Mouse (Mus musculus) cerebellum, adult 18-20 months (tissue): ENCODE data around the gene Olfr905.

Source experiments
- DNase-seq, 2 experiments: peaks; one replicate each; pipeline ENCODE4 v3.0.0; 2021

Olfr905 gene

DNA sequence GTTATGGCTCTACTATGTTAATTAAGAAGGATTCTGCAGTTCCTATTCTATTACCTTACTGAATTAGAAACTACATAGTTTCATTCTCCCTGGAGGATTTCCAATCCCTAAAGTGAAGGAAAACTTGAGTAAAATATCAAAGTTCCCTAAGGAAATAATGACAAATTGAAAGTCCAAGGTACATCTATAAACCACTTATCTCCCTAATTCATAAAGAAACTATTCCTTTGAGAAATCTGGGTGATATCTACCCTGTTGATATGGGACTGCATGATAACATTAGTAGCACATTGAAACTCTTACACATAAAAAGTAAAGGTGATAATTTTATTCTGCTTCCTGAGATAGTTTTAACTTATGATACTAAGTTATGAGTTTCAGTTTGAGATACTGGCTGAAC, at the start of gene Olfr905:
Gene Olfr905 (plus strand): TSS at position 301 of the 400 bp plus-strand sequence.
- DNase-seq: no peak

DNA sequence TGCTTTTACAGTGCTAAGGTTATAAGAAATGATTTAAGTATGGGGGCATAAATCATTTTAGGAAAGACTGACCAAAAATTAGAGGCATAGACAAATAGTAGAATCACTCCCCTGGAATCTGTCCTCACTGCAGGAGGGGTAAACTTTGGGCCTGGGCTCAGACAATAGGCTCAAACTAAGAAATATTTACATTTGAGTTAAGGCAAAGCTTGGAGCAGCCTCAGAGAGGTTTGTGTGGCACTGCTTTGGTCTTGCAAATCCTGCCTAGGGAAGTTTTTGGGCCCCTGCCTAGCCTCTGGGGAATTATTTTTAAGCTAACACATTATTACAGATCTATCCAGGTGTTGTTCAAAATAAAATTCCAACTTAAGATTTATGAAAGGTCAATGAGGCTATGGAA, 47.1 kb upstream of the Olfr905 start:
- DNase-seq: no peak

DNA sequence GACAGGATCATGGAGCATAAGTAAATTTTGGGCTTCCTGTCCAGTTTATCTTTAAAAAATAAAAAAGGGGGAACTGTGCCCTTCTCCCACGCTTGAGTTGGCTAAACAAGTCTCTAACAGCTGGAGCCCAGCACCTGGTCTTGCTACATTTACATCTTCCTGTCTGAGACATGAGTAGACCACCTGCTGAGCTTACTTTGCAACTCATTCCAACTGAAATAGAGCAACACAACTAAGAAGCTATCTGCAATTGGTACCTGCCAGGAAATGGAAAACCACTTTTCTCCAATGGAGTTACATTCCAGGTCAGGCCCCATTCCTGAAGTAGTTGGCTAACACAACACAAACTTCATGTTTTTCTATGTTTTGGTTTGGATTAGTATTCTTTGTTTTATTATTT, 43.9 kb upstream of the Olfr905 start:
- DNase-seq: no peak

DNA sequence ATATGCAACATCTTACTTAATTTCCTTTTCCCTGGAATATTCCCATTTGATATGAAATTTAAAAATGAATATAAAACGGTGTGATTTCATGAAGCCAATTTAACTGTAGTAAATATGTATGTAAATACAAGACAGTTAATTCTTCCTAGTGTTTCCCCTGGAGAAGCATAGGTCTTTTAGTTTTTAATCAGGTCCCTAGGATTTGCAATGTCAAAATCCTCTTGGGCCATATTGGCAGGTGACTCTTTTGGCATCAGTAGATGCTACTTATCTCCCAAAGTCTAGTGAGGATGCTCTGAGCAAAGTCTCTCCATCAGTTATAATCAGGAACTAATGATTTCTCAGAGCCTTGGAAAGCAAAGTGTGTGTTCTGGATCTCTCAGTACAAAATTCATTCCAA, 41.8 kb upstream of the Olfr905 start, which contains the start of gene Olfr901:
Gene Olfr901 (plus strand): TSS at position 301 of the 400 bp plus-strand sequence.
- DNase-seq: no peak

DNA sequence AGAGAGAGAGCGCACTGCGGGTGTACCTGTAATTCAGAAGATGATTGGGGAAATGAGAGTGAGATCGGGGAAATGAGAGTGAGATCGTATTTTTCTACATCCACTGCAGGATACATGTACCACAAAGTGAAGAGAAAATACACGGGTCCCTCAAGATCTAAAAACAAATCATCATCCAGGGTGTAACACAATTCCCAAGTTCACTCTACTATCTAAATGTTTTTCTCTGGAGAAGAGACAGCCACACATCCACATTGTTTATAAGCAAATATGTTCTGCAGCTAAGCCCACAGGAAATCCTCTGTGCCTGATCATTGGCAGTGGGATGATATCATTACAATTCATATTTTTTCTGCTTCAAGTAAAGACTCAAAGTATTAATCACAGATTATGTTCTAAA, 23.6 kb upstream of the Olfr905 start, which contains the start of gene Olfr902:
Gene Olfr902 (plus strand): TSS at position 301 of the 400 bp plus-strand sequence.
- no peak for DNase-seq

DNA sequence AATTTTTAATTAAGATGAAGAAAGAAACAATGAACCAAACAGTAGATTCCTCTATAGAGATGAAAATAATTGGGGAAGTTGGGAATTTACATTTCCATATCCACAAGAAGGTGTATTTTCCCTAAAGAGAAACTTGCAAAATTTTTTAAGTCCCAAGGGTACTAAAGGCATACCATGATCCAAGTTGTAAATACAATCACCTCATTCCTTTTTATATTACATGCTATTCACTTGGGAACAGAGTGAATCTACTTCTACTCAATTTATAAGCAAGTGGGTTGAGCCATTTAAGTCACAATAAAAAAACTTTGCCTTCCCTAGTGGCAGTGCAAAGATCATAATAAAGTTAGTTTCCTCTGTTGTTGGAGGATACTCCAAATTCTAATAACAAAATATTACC, 8.1 kb upstream of the Olfr905 start, which contains the start of gene Olfr904:
Gene Olfr904 (plus strand): TSS at position 301 of the 400 bp plus-strand sequence.
- DNase-seq: no peak

DNA sequence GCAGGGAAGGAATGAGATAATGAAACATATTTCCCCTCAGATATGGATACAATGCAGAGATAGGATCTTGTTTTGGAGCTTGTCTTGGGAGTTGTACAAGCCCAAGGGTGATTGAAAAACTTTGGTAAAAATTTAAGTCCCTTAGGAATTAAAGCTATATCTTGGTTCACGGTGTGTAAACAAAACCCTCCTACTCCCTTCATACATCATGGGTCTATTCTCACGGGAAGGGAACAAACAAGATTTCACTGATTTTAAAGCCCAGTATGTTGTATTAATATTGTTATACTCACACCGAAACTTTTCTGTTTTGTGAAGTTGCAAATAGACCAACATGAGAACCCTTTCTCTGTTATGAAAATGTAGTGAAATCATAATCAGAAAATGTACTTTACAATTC, 15.9 kb downstream of the Olfr905 start, which contains the start of gene Olfr906:
Gene Olfr906 (plus strand): TSS at position 301 of the 400 bp plus-strand sequence.
- no peak for DNase-seq

DNA sequence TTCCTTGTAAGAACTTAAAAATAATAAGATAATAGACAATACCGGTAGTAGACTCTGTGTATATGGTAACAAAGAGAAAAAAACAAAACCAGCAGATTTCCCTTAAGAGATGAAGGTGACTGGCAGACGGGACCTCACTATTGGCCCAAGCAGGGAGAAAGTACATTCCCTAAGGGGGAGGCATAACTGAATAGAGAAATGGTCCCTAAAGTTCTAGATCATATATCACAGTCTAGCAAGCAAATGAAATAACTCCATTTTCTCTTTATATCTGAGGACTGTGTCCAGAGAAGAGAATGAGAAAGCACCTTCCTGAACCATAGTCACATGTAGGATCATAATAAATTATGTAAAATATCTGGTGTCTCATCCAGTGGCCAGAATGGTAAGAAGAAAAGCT, 24.6 kb downstream of the Olfr905 start, which contains the start of gene Olfr907:
Gene Olfr907 (plus strand): TSS at position 301 of the 400 bp plus-strand sequence.
- no peak for DNase-seq

DNA sequence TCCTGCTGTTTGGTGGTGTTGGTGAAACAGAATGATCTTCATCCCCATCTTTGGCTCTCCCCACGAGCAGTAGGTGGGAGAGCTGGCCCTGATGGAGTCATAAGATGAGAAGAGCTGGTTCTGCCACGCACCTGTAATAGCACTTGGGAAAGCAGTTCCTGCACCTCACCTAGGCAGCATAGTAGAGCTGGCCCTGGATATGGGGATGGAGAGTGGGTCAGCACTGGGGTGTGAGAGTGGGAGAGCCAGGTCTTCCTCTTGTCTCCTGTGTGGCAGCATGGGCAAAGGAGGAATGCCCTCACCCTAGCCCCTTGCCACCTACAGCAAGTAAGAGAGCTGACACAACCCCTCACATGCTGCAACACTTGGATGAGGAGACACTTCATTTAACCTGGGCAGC, 41.4 kb downstream of the Olfr905 start:
- no peak for DNase-seq

DNA sequence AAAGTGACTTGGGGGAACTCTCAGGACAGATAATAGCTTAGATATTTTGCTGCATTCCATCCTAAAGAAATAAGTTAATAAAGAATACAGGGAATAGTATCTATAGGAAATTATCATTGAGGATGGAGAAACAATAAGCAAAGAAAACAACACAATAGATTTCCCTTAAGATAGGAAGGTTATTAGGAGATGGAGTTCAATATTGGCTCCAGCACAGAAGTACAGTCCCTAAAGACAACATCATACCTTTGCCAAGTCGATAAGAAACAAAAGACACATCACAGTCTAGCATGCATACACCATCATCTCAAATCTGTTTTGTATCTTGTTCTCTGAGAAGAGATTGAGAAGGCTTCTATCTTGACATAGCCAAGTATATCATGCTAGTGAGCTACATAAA, 50.4 kb downstream of the Olfr905 start, which contains the start of gene Olfr911-ps1:
Gene Olfr911-ps1 (plus strand): TSS at position 301 of the 400 bp plus-strand sequence.
- no peak for DNase-seq
